Mouse (Mus musculus): Measurements from ENCODE around the gene Nfe2l1.
"Not testable (repeated sequence)": the region's sequence is repeated elsewhere in the genome, so short reads cannot be mapped to it uniquely, and the experiment has no call there.

Nfe2l1 gene

DNA sequence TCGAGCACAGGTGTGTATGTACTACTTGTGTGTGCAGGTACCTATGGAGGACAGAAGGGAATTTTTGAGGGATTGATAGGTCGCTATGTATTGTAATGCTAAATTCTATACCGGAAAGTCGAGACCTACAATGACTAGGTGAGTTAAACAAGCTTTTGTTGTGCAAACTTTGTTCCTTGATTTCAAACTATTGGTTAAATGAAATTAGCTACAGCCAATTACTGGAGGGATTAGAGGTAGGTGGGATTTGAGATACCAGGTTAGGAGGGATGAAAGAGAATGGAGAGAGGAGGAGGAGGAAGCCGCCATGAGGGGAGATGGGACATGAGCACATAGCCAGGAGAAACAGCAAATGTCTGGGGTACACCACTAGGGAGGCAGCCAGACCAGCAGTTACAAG, 49.5 kb downstream of the Nfe2l1 start:
- DNase-seq (ENCODE audit: low spot score in 2 of 2): no peak

DNA sequence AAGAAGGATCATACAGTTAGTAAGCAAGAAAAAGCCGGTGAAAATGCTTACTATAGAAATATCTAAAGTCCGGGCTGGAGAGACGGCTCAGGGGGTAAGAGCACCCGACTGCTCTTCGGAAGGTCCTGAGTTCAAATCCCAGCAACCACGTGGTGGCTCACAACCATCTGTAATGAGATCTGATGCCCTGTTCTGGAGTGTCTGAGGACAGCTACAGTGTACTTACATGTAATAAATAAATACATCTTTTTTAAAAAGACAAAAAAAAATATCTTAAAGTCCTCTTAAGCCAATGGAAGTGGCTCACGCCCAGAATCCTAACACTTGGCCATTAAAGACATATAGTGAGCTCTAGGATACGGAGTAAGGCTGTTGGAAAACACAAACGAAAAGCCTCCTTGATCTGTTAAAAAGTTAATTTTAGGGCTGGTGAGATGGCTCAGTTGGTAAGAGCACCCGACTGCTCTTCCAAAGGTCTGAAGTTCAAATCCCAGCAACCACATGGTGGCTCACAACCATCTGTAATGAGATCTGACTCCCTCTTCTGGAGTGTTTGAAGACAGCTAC, 51.6 kb downstream of the Nfe2l1 start:
- not testable (repeated sequence) for DNase-seq (ENCODE audit: low spot score in 2 of 2)

DNA sequence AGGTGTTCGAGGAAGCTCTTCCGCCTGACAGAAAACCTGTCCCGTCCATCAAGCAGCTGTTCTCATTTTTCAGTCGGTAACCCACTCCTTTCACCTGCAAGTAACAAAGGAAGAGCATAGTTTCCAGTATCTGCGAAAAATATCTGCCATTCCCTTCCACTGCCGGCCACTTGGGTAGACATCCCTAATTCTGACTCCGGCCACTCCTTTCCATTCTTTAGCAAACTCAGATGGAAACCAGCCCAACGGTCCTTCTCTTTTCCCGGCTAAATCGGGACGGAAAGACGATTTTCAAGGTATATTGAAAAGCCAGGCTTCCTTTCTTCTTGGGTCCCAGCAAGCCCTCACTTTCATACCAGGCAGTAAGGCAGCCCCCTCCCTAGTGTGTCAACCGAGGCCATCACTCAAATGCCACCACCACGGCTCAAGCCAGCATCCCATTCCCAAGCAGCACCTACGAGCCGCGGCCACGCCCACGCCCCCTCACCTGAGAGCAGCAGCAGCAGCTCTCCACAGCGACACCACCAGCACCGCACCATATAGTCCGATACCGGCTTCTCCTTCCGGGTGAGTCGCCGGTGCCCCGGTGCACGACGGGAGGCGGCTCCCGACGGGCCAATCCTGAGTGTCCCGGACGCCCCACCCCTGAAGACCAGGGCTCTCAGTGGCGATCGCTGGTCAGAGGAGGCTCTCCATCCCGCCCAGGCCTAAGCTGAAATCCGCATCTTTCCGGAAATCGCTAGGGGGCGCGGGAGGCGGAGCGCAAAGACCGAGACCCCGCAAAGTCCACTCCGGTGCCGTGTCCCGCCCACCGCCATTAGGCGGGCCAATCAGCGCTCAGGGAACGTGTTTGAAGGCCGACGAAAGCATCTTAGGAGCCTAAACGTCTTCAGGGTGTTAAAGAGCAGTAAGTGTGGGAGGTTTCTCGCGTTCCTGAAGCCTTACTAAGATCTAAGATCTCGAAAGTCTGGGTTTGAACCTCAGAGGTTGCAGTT, 52.5 kb downstream of the Nfe2l1 start, which contains the start of gene Snx11:
Gene Snx11, minus strand, starts transcription at position 592 of the 995 bp plus-strand sequence.
- DNase-seq (ENCODE audit: low spot score in 2 of 2): peak; percentile 99

DNA sequence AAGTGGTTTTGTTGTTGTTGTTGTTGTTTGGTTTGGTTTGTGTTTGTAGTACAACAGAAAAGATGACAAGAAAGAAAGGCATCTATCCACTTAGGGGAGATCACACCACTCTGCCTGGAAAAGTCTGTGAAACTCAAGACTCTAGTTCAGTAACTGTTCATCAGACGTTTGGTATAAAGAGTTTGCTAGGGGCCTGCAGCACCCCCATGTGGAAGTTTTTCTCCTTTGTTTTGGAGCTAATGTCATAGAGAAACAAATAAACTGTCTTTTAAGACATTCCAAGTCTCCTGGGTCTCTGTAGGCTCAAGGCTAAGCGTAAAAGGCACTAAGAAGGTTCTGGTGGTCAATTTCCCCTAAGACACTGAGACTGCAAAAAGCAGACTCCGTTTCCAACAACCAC, 53.7 kb downstream of the Nfe2l1 start:
- no peak for DNase-seq (ENCODE audit: low spot score in 2 of 2)

DNA sequence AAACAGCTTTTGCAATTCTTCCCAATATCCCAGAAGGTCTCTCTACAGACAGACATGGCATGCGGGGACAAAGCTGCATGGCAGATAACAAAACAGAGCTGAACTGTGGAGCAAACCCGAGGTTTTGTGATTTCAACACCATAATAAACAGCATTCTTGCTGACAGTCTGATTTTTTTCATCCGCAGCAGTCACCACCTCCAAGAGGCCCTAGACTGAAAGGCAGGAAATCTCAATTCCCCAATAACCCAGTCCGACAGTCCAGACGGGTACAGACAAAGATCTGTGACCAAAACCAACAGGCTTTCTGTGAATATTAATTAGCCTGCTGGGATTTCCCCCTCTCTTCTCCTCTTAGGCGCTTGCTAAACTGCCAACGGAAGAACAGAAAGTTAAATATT, 54.1 kb downstream of the Nfe2l1 start:
- DNase-seq (ENCODE audit: low spot score in 2 of 2): no peak

DNA sequence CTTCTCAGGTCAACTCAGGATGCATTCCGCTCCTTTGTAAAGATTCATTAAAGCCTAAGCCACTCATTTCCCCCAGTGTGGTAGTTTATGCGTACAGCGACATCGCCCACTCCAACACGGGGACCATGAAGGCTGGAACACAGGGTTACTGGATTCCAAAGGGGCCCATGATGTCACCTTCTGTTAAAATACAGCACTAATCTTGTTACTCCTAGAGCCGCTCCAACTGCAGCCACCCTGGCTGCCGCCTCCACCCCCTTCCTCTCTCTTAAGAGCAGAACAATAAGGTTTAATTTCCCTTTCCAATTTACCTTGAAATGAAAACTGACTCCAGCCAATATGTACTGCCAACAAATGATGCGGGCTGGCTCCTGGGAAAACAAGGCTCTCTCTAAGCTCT, 54.7 kb downstream of the Nfe2l1 start:
- no peak for DNase-seq (ENCODE audit: low spot score in 2 of 2)

DNA sequence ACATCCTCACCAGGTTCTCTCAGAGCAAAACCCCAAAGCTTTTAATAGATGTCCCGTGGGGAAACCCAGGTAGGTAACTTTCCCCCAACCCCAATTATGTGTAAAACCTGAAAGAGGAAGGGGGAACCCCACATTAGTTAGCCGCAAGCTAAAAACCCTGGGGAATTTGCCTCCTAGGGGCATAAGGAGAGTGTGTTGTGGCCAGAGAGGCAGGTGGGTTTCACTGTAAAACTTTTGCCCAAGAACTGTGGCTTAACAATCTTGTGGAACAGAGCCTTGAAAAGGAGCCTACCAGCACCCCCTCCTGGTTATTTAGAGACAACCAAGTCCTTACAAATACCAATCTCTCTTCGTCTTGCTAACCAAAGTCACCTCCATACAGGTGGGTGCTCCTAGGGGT, 55.2 kb downstream of the Nfe2l1 start:
- no peak for DNase-seq (ENCODE audit: low spot score in 2 of 2)

DNA sequence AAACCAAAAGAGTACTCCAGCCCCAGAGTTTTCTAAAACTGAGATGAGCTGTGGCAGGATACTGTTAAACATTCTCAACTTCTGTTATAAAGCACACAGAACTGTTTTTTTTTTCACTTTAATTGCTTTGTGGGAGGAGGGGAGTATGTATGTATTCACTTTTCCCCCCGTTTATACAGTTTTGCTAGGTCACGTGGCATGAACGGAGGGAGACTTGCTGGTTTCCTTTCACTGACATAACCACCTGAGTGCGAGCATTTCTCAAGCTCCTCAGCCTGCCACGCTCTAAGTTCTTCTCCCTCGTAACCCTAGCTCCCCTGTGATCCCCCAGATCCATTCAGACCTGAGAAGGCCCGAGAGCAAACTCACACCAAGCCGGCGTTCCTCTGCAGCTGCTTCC, 57.4 kb downstream of the Nfe2l1 start:
- no peak for DNase-seq (ENCODE audit: low spot score in 2 of 2)

DNA sequence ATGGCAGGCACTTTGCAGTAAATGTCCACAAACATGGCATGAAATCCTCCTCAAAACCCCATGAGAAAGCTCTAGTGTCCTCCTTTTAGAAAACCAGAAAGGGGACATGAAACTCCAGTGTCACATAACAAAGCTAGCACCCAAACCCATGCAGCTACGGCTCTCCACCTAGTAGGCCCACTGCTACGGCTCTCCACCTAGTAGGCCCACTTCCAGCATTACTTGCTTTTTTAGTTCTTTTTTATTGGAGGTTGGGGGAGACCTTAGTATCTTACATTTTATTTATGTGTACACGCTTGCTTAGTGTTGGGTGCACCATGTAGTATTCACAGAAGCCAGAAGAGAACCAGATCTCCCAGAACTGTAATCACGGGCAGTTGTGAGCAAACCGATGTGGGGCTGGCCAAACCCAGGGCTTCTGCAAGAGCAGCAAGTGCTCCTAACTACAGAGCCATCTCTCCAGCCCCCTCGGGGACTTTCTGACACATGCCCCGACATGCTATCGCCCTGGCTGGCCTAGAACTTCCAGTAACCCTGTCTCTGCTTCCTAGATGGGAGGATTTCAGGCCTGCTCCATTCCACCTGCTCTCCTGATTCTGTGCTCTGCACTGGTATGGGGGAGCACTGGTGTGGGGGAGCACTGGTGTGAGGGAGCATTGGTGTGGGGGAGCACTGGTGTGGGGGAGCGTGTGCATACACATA, 58.3 kb downstream of the Nfe2l1 start:
- no peak for DNase-seq (ENCODE audit: low spot score in 2 of 2)

DNA sequence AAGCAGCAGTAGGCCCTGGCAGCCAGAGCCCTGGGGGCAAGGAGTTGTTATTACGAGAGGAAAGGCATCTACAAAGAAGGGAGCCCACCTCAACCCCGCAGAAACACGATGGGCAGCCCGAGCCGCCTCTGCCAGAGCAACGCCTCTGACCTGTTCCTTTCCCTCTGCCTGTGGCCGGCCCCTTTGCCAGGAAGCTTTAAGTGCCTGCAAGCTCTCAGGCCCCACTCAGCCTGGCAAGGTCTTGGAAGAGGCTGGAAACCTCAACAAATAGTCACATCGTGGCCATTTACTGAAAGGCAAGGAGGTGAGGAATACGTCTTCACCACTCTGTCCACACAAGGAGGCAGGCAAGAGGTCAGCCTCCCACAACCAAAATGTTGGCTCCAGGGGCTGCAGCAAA, 61.5 kb downstream of the Nfe2l1 start:
- DNase-seq (ENCODE audit: low spot score in 2 of 2): no peak

All from urinary bladder, postnatal 4 days (tissue).